Mouse (Mus musculus): ENCODE measurements around the gene Gm47955. TPM values are rescaled to one million over a fixed set of nuclear protein-coding genes. Genes with fewer than 3 reads are reported as not detected.
"Not testable (repeated sequence)": the region's sequence is repeated elsewhere in the genome, so short reads cannot be mapped to it uniquely, and the experiment has no call there.

The Gm47955 gene
- polyA plus RNA-seq, 2 experiments, result not detected

DNA sequence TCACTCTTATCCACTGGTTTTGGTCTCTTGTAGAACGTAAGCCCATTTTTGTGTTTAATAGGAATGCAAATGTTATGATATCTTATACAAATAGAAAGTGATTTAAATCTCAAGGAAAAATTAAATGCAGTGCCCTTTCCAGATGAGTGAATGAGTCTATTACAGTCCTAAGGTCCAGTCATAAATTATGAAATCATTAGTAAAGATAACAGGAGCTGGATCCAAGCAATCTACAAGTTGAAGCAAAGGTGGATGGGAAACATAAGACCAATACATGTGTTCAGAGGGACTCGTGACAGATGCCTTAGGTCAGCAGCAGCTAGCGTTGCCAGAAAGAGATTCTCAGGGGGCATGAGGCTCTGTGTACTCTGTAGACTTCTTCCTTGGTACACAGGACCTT, 31.5 kb downstream of the Gm47955 start:
- Histone ChIP-seq H3K9me3 (ENCODE audit: control insufficient read depth, low read length) (no peaks in the 10 kb centered on the region), H3K4me3 (ENCODE audit: insufficient read depth in 1 of 2, low read depth in 2 of 2, low read length in 2 of 2) (no peak overlapping the region), H3K9ac (replicated peaks) (no peak overlapping the region), H3K36me3 (replicated peaks; ENCODE audit: control insufficient read depth, insufficient read depth, low read depth) (no peaks in the 10 kb centered on the region), H3K27ac (no peak overlapping the region), H3K4me2 (ENCODE audit: low read depth) (no peak overlapping the region), H3K27me3 (ENCODE audit: control insufficient read depth, insufficient read depth, low read length) (no peaks in the 10 kb centered on the region), H3K4me1 (replicated peaks; ENCODE audit: control insufficient read depth in 2 of 2, insufficient read depth in 2 of 2, low read length in 1 of 2) (no peaks in the 10 kb centered on the region)
- no peak for ATAC-seq (ENCODE audit: insufficient read depth)
- TF ChIP-seq EP300 (IDR thresholded peaks at IDR 0.05; ENCODE audit: low read depth) (no peak), CTCF (IDR thresholded peaks at IDR 0.05; ENCODE audit: low read depth) (no peak)
- DNase-seq (ENCODE audit: low read depth in 3 of 3, low spot score in 3 of 3), result no peak
- 58% methylated on average over 3 of the region's 3 CpGs for WGBS (ENCODE audit: insufficient replicate concordance)

DNA sequence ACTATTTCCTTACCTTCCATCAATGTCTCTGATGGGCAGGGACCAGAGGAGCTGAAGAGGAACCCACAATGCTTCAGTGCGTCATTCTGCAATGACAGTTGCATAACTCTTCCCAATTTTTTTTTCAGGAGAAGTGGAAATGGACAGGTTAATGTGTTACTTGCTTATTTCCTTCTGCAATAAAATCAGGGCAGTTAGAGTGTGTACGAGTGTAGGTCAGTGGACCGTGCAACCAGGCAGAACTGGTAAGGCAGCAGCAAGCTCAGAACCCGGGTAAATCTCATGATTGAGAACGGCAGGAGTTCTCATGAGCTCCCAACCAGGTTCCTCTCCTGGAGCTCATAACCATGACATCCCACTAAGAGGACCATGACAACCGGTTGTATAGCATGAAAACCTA, 32.0 kb downstream of the Gm47955 start:
- ATAC-seq (ENCODE audit: insufficient read depth), result no peak
- TF ChIP-seq CTCF (IDR thresholded peaks at IDR 0.05; ENCODE audit: low read depth) (no peak), EP300 (IDR thresholded peaks at IDR 0.05; ENCODE audit: low read depth) (no peak)
- no peak overlapping the region for H3K9ac ChIP-seq (replicated peaks)
- WGBS (ENCODE audit: insufficient replicate concordance), result 47% methylated on average over 6 of the region's 6 CpGs
- no peak overlapping the region for H3K4me3 ChIP-seq (ENCODE audit: insufficient read depth in 1 of 2, low read depth in 2 of 2, low read length in 2 of 2)
- H3K9me3 ChIP-seq (ENCODE audit: control insufficient read depth, low read length), result no peaks in the 10 kb centered on the region
- no peak overlapping the region for H3K27ac ChIP-seq
- no peaks in the 10 kb centered on the region for H3K36me3 ChIP-seq (replicated peaks; ENCODE audit: control insufficient read depth, insufficient read depth, low read depth)
- no peaks in the 10 kb centered on the region for H3K4me1 ChIP-seq (replicated peaks; ENCODE audit: control insufficient read depth in 2 of 2, insufficient read depth in 2 of 2, low read length in 1 of 2)
- no peak overlapping the region for H3K4me2 ChIP-seq (ENCODE audit: low read depth)
- no peak for DNase-seq (ENCODE audit: low read depth in 3 of 3, low spot score in 3 of 3)
- H3K27me3 ChIP-seq (ENCODE audit: control insufficient read depth, insufficient read depth, low read length), result no peaks in the 10 kb centered on the region

DNA sequence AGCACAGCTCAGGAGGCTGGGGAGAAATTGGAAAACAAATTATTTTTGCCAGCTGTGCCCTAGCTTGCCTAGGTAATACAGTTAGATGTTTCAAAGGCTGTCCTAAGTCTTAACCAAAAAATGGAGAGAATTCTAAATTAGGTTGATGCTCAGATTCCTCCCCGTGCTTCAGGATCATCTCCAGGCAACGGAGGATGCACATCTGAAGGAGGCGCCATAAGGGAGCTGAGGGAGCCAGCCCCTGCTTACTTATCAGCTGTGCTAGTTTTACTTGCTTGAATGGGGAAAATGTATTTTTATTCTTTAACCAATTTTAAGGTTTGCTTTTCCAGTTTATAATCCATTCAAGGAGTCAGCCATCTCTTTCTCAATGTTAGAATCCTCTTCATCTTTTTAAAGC, 33.9 kb downstream of the Gm47955 start:
- no peak overlapping the region for H3K4me2 ChIP-seq (ENCODE audit: low read depth)
- no peak overlapping the region for H3K9ac ChIP-seq (replicated peaks)
- 58% methylated on average over 3 of the region's 3 CpGs for WGBS (ENCODE audit: insufficient replicate concordance)
- H3K9me3 ChIP-seq (ENCODE audit: control insufficient read depth, low read length), result no peaks in the 10 kb centered on the region
- TF ChIP-seq EP300 (IDR thresholded peaks at IDR 0.05; ENCODE audit: low read depth) (no peak), CTCF (IDR thresholded peaks at IDR 0.05; ENCODE audit: low read depth) (no peak)
- ATAC-seq (ENCODE audit: insufficient read depth), result no peak
- no peak for DNase-seq (ENCODE audit: low read depth in 3 of 3, low spot score in 3 of 3)
- no peaks in the 10 kb centered on the region for H3K27me3 ChIP-seq (ENCODE audit: control insufficient read depth, insufficient read depth, low read length)
- no peaks in the 10 kb centered on the region for H3K36me3 ChIP-seq (replicated peaks; ENCODE audit: control insufficient read depth, insufficient read depth, low read depth)
- H3K27ac ChIP-seq, result no peak overlapping the region
- no peak overlapping the region for H3K4me3 ChIP-seq (ENCODE audit: insufficient read depth in 1 of 2, low read depth in 2 of 2, low read length in 2 of 2)
- no peaks in the 10 kb centered on the region for H3K4me1 ChIP-seq (replicated peaks; ENCODE audit: control insufficient read depth in 2 of 2, insufficient read depth in 2 of 2, low read length in 1 of 2)

DNA sequence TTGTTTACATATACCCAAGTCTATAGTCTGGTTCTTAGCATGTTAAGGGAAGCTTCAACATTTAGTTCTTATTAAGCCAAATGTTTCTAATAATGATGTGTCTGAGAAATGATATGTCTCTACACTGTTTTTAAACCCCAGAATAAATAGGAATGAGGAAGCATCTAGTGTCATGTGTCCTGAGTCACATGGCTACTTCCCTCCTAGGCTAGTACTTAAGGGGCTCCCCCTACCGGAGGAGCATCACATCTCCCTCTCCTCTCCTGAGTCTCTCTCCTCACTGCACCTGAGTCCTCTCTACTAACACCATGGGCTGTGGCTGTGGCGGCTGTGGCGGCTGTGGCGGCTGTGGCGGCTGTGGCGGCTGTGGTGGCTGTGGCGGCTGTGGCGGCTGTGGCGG, 40.2 kb downstream of the Gm47955 start, which contains the start of gene Gm47959:
Gm47959 (plus strand) TSS at position 243 of the 400 bp plus-strand sequence.
- not testable (repeated sequence) for H3K4me3 ChIP-seq (ENCODE audit: insufficient read depth in 1 of 2, low read depth in 2 of 2, low read length in 2 of 2); ATAC-seq (ENCODE audit: insufficient read depth); DNase-seq (ENCODE audit: low read depth in 3 of 3, low spot score in 3 of 3); H3K27me3 ChIP-seq (ENCODE audit: control insufficient read depth, insufficient read depth, low read length); H3K4me1 ChIP-seq (replicated peaks; ENCODE audit: control insufficient read depth in 2 of 2, insufficient read depth in 2 of 2, low read length in 1 of 2); H3K9ac ChIP-seq (replicated peaks); H3K4me2 ChIP-seq (ENCODE audit: low read depth); H3K27ac ChIP-seq; H3K9me3 ChIP-seq (ENCODE audit: control insufficient read depth, low read length); H3K36me3 ChIP-seq (replicated peaks; ENCODE audit: control insufficient read depth, insufficient read depth, low read depth)
- 77% methylated on average over 7 of the region's 9 CpGs for WGBS (ENCODE audit: insufficient replicate concordance)

DNA sequence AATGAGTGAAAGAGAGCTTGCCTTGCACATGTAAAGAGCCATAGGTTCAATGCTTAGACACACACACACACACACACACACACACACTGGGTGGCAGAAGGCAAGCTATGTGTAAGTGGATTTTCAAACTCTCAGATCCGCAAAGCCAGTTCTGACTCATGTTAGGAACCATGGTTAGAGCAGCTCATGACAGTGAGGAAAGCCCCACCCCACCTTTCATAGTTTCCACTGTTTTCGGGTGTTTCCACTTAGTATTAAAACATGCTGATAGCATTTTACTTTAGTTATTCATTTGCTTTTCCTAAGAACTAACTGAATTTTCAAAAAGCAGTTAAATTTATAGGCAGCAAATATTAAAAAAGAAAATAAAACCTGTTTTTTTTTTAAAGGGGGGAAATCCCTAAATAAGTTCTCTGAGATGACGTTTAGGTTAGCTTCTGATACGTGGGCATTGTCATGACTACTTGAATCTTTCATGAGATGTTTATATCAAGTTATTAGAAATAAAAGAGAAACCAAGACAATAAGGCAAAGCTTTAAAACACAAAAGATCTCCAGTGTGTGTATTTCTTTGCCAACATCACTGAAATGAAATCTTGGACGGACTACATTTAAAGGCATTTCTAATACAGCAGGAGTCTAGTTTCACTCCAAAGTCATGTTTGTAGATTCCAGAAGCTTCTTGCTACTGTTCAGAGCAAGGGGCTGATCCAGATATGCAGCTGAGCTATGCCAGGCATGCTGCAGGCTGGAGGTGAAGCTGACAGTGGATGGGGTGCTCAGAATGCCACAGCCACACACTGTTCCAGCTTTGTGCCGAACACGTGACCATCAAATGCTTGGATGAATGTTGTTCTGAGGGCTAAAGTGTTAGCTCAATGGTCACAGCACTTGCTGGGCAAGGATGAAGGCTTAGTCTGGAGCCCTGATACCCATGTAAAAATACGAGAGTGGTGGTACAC, 46.4 kb downstream of the Gm47955 start:
- H3K9ac ChIP-seq (replicated peaks), result no peak overlapping the region
- no peaks in the 10 kb centered on the region for H3K27me3 ChIP-seq (ENCODE audit: control insufficient read depth, insufficient read depth, low read length)
- DNase-seq (ENCODE audit: low read depth in 3 of 3, low spot score in 3 of 3), result no peak
- H3K27ac ChIP-seq, result no peak overlapping the region
- no peak overlapping the region for H3K4me2 ChIP-seq (ENCODE audit: low read depth)
- no peak overlapping the region for H3K4me3 ChIP-seq (ENCODE audit: insufficient read depth in 1 of 2, low read depth in 2 of 2, low read length in 2 of 2)
- no peak for ATAC-seq (ENCODE audit: insufficient read depth)
- no peaks in the 10 kb centered on the region for H3K36me3 ChIP-seq (replicated peaks; ENCODE audit: control insufficient read depth, insufficient read depth, low read depth)
- no peaks in the 10 kb centered on the region for H3K9me3 ChIP-seq (ENCODE audit: control insufficient read depth, low read length)
- WGBS (ENCODE audit: insufficient replicate concordance), result 52% methylated on average over 8 of the region's 8 CpGs
- no peaks in the 10 kb centered on the region for H3K4me1 ChIP-seq (replicated peaks; ENCODE audit: control insufficient read depth in 2 of 2, insufficient read depth in 2 of 2, low read length in 1 of 2)
- TF ChIP-seq CTCF (IDR thresholded peaks at IDR 0.05; ENCODE audit: low read depth), result no peak
- TF ChIP-seq EP300 (IDR thresholded peaks at IDR 0.05; ENCODE audit: low read depth), result no peak
